Mouse (Mus musculus): ENCODE measurements at regions not wholly inside any gene's neighbourhood (a gene's known extent, or its start where the extent isn't known, plus 50 kb on each side); places are given as distances from the start of the nearest gene placed in this dataset.

GRCm38 (mm10) chr14:98707574-98707973 is 286.5 kb downstream of the Rpl36a-ps1 start:
- WGBS = 72% methylated on average over 4 of the region's 4 CpGs
- Histone ChIP-seq H3K4me3 (replicated peaks; ENCODE audit: extremely low read depth, low read depth, low read length) (no peak overlapping the region), H3K4me1 (ENCODE audit: control insufficient read depth, insufficient read depth, low read length) (no peaks in the 10 kb centered on the region)
- TF ChIP-seq POLR2A (IDR thresholded peaks at IDR 0.05; ENCODE audit: borderline replicate concordance, extremely low read depth, low read depth, low read length) (no peak), CTCF (IDR thresholded peaks at IDR 0.05; ENCODE audit: insufficient read depth, low read length) (no peak)
- DNase-seq = no peak

DNA sequence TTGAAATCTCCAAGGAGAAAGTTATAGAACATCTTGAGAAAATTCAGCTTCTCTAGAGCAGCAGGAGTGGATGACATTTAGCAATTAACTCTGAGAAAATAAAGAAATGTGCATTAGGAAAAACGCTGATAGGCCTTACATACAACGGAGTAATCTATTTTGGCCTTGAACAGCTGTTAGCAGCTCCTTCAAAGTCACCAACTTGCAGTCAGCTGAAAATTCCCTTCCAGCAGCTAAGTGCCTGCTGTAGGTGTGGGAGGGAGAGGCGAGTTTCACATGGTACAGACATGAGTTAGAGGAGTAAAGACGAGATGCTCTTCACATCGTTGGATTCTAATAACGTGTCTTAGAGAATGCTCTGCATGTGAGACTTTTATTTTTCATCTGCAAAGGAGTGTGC is 290.8 kb downstream of the Rpl36a-ps1 start:
- no peak for TF ChIP-seq POLR2A (IDR thresholded peaks at IDR 0.05; ENCODE audit: borderline replicate concordance, extremely low read depth, low read depth, low read length)
- no peak for TF ChIP-seq CTCF (IDR thresholded peaks at IDR 0.05; ENCODE audit: insufficient read depth, low read length)
- Histone ChIP-seq H3K4me1 (ENCODE audit: control insufficient read depth, insufficient read depth, low read length) (no peaks in the 10 kb centered on the region), H3K4me3 (replicated peaks; ENCODE audit: extremely low read depth, low read depth, low read length) (no peak overlapping the region)
- WGBS = 73% methylated on average over 6 of the region's 6 CpGs
- DNase-seq = no peak

GRCm38 (mm10) chr14:98656533-98656932 is 337.6 kb downstream of the Rpl36a-ps1 start:
- TF ChIP-seq CTCF (IDR thresholded peaks at IDR 0.05; ENCODE audit: insufficient read depth, low read length) = no peak
- no peak for TF ChIP-seq POLR2A (IDR thresholded peaks at IDR 0.05; ENCODE audit: borderline replicate concordance, extremely low read depth, low read depth, low read length)
- H3K4me1 ChIP-seq (ENCODE audit: control insufficient read depth, insufficient read depth, low read length) = no peaks in the 10 kb centered on the region
- WGBS = 79% methylated on average over 4 of the region's 4 CpGs
- DNase-seq = no peak
- H3K4me3 ChIP-seq (replicated peaks; ENCODE audit: extremely low read depth, low read depth, low read length) = no peak overlapping the region

DNA sequence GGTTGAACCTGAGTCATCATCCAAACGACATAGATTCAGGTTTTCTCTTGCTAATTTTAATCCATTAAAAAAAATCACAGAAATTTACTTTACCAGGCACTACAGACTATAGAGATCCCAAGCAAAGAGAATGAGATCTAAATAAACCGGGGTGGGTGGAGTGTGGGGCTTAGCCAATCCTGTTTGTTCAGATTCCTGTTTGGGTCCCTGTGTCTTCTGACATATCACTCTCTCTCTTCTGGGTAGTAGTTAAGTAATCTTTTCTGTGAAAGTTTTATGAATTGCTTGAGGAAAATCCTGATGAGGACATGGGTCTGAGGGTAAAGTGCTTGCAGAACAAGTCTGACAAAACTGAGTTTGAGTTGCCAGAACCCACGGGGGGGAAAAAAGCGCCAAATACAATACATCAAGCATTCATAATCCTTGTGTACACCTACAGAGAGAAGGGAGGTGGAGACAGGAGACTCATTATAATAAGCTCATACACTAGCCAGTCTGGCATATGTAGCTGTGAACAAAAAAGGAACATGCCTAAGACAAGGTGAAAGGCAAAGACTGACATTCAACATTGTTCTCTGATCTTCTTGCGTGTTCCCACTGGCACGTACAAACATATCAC is 339.8 kb downstream of the Rpl36a-ps1 start:
- 71% methylated on average over 6 of the region's 6 CpGs for WGBS
- DNase-seq = no peak
- TF ChIP-seq POLR2A (IDR thresholded peaks at IDR 0.05; ENCODE audit: borderline replicate concordance, extremely low read depth, low read depth, low read length) = no peak
- Histone ChIP-seq H3K4me1 (ENCODE audit: control insufficient read depth, insufficient read depth, low read length) (no peaks in the 10 kb centered on the region), H3K4me3 (replicated peaks; ENCODE audit: extremely low read depth, low read depth, low read length) (no peak overlapping the region)

DNA sequence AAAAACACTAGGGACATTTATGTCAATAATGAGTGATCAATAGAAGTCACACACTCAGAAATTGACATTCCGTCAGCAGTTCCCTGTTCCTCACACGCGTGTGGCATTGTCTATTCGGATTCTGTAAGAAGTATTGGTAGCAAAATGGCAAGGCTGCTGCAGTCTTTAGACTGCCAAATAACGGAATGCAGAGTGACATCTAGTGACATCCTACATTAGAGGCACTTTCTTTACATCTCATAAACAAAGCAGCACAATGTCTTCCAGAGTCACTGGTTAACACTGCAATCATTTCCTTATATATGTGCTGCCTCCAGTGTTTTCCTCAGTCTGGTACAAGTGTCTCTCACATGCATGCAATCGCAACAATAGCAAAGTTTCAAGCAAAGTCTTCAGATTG is 342.9 kb downstream of the Rpl36a-ps1 start:
- Histone ChIP-seq H3K4me3 (replicated peaks; ENCODE audit: extremely low read depth, low read depth, low read length) (no peak overlapping the region), H3K4me1 (ENCODE audit: control insufficient read depth, insufficient read depth, low read length) (no peaks in the 10 kb centered on the region)
- no peak for DNase-seq
- WGBS = 76% methylated on average over 6 of the region's 6 CpGs
- TF ChIP-seq CTCF (IDR thresholded peaks at IDR 0.05; ENCODE audit: insufficient read depth, low read length) (no peak), POLR2A (IDR thresholded peaks at IDR 0.05; ENCODE audit: borderline replicate concordance, extremely low read depth, low read depth, low read length) (no peak)

DNA sequence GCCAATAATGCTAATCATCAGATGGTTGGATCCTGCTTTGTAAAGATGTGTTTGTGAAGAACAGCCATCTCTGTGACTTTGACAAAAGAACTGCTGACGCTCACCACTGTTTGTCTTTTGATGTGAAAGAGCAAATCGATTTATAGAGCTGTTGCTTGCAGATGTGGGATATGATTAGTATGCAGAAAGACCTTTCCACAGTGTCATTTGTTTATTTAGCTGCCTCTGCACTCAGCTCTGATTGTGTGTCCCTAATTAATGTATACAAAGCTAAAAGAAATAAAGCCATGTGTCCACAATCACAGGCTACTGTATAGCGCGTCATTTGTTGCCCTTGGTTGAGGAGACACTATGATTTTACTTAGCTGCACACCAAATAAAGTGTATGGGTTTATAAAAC is 343.6 kb downstream of the Rpl36a-ps1 start:
- WGBS = 61% methylated on average over 4 of the region's 4 CpGs
- Histone ChIP-seq H3K4me3 (replicated peaks; ENCODE audit: extremely low read depth, low read depth, low read length) (no peak overlapping the region), H3K4me1 (ENCODE audit: control insufficient read depth, insufficient read depth, low read length) (no peaks in the 10 kb centered on the region)
- no peak for TF ChIP-seq CTCF (IDR thresholded peaks at IDR 0.05; ENCODE audit: insufficient read depth, low read length)
- no peak for TF ChIP-seq POLR2A (IDR thresholded peaks at IDR 0.05; ENCODE audit: borderline replicate concordance, extremely low read depth, low read depth, low read length)
- no peak for DNase-seq

DNA sequence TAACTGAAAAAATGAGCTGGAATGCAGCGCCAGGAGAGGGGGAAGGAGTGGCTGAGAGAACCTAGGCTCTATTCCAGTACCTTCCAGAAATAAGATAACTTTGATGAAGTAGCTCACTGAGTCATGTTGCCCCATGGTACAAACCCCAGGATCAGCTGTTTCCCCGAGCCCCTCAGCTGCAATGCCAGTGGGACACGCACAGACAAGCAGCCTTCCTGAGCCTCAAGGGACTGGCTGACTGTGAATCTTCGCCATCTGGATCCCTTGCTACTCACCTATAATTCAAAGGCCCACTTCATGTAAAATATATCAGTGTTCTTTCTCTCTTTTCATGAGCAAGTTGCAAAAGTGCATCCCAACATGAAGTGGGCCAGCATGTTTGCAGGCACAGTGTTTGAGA is 346.5 kb downstream of the Rpl36a-ps1 start:
- Histone ChIP-seq H3K4me1 (ENCODE audit: control insufficient read depth, insufficient read depth, low read length) (no peaks in the 10 kb centered on the region), H3K4me3 (replicated peaks; ENCODE audit: extremely low read depth, low read depth, low read length) (no peak overlapping the region)
- DNase-seq = no peak
- TF ChIP-seq CTCF (IDR thresholded peaks at IDR 0.05; ENCODE audit: insufficient read depth, low read length) (no peak), POLR2A (IDR thresholded peaks at IDR 0.05; ENCODE audit: borderline replicate concordance, extremely low read depth, low read depth, low read length) (no peak)
- 80% methylated on average over 4 of the region's 4 CpGs for WGBS

DNA sequence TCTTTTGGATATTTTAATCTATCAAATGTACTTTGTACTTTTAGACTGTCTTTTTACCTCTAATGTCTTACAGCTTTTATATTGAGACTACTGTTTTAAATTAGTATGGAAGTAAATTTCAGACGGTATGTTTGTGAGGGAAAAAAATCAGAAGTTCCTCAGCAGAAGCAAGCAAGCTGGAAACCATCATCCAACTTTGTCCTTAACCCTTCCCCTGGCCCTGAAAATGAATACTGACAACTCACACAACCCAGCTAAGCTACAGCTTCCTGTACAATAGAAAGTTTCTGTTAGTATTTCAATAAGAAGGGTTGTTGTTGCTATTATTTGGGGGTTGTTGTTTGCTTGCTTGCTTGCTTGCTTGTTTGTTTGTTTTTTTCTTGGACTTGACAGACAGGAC is 350.4 kb downstream of the Rpl36a-ps1 start:
- Histone ChIP-seq H3K4me3 (replicated peaks; ENCODE audit: extremely low read depth, low read depth, low read length) (no peak overlapping the region), H3K4me1 (ENCODE audit: control insufficient read depth, insufficient read depth, low read length) (no peaks in the 10 kb centered on the region)
- TF ChIP-seq CTCF (IDR thresholded peaks at IDR 0.05; ENCODE audit: insufficient read depth, low read length) = no peak
- TF ChIP-seq POLR2A (IDR thresholded peaks at IDR 0.05; ENCODE audit: borderline replicate concordance, extremely low read depth, low read depth, low read length) = no peak
- no peak for DNase-seq
- 56% methylated on average over 1 of the region's 1 CpGs for WGBS

- no peak overlapping the region for H3K4me3 ChIP-seq (replicated peaks; ENCODE audit: extremely low read depth, low read depth, low read length)
- DNase-seq = no peak
- 55% methylated on average over 4 of the region's 4 CpGs for WGBS
- TF ChIP-seq CTCF (IDR thresholded peaks at IDR 0.05; ENCODE audit: insufficient read depth, low read length) (no peak), POLR2A (IDR thresholded peaks at IDR 0.05; ENCODE audit: borderline replicate concordance, extremely low read depth, low read depth, low read length) (no peak)
- H3K4me1 ChIP-seq (ENCODE audit: control insufficient read depth, insufficient read depth, low read length) = no peaks in the 10 kb centered on the region
These were observed 351.3 kb downstream of the Rpl36a-ps1 start for GRCm38 (mm10) chr14:98642661-98643331.

GRCm38 (mm10) chr14:98629026-98629425 is 365.1 kb downstream of the Rpl36a-ps1 start:
- DNase-seq = no peak
- 65% methylated on average over 4 of the region's 4 CpGs for WGBS

More at GRCm38 (mm10) chr14:98629026-98629425, 365.1 kb downstream of the Rpl36a-ps1 start:
- TF ChIP-seq CTCF (IDR thresholded peaks at IDR 0.05; ENCODE audit: insufficient read depth, low read length) (no peak), POLR2A (IDR thresholded peaks at IDR 0.05; ENCODE audit: borderline replicate concordance, extremely low read depth, low read depth, low read length) (no peak)
- Histone ChIP-seq H3K4me1 (ENCODE audit: control insufficient read depth, insufficient read depth, low read length) (no peaks in the 10 kb centered on the region), H3K4me3 (replicated peaks; ENCODE audit: extremely low read depth, low read depth, low read length) (no peak overlapping the region)
